Mouse (Mus musculus) T-helper 17 cell (primary cell): ENCODE results near the gene Cirbp.

Experiments used
- in situ Hi-C, 2 experiments: fragments of 300-600 bp; cut with MboI, MseI; formaldehyde crosslinking; loops; 1 replicate in 1 of 2; 2 replicates in 1 of 2; pipeline ENCODE4 v1.15.1; 2025; ENCODE audit warnings: high pct_unique_total_duplicates in 2 of 2

Cirbp gene

DNA sequence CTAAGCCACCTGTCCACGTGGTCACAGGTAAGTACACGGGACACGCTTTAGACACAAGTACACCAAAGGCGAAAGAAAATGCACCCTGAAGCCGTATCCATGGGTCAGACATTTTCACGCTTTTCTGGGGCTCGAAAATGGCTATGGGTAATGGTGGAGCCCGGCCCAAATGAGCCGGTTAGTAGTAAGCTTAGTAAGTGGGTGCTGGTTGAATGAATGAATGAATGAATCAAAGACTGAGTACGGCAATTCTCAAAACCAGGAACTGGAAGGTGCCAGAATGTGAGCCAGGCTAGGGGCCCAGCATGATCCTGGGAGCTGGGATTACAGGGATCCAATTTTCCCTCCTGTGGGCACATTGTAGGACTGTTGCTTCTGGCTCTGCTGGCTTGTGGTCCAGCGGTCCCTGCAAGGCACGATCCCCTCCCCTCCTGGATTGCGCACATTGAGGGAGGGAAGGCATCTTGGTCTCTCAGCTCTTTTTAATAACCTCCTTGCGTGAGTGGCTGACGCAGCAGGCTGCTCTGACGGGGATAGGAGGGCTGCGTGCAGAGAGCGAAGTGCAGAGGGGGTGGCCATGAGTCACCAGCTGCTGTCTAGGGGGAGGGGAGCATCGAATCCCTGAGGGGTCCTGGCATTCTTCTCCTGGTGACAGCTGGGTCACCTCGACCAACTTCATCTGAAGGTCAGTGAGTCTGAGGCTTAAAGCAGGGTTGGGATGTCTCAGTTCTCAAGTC lies at the start of gene Cirbp:
TSS of gene Cirbp (plus strand) at position 594 of the 737 bp plus-strand sequence.
- in situ Hi-C loops, result no loop called here

DNA sequence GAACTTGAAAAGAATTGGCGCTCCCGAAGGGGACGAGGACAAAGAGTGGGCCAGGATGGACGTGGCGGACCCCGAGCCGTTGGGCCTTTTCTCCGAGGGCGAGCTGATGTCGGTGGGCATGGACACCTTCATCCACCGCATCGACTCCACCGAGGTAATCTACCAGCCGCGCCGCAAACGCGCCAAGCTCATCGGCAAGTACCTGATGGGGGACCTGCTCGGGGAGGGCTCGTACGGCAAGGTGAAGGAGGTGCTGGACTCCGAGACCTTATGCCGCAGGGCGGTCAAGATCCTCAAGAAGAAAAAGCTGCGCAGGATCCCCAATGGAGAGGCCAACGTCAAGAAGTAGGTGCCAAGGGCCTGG lies 49.2 kb upstream of the Cirbp start:
- in situ Hi-C loops, result loop anchor here in 1 of 2 experiments (5.0 kb wide), 1 partner anchor 129 kb away; the partner anchor contains the start of gene Cnn2

DNA sequence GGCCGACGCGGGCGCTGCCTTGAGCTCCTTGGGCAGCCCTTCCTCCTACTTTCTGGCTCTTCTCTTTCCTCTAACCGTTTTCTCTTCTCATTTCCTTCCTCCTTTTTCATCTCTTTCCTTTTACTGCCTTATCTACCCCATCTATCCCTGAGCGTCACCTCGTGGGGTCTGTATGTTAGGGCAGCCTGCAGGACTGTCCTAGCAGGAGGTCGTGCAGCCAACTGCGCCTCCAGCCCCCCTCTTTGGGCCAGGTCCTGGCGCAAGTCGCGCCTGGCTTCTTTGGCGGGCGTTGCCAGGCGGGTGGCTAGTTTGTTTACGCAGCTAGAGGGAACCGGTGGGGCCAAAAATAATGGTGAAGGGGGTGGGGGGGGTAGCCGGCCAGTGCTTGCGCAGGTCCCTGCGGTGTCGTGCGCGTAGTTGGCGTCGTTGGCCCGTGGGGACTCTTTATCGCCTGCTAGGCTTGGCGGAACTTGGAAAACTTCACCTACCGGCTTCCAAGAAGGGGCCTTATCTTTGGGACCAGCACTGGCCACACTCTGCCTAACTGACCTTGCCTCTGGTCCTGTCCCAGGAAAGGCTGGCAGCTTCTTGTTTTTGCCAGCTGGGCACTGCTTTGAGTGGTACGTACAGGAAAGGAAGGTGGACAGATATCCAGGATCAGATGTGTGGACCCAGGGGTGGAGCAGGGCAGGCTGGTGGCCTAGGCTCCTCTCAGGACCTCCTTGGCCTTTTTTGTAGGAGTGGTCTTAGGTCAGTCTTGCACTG lies 48.7 kb upstream of the Cirbp start:
- in situ Hi-C loops, result loop anchor here in 1 of 2 experiments (5.0 kb wide), 1 partner anchor 130 kb away; the partner anchor contains the start of gene Cnn2

DNA sequence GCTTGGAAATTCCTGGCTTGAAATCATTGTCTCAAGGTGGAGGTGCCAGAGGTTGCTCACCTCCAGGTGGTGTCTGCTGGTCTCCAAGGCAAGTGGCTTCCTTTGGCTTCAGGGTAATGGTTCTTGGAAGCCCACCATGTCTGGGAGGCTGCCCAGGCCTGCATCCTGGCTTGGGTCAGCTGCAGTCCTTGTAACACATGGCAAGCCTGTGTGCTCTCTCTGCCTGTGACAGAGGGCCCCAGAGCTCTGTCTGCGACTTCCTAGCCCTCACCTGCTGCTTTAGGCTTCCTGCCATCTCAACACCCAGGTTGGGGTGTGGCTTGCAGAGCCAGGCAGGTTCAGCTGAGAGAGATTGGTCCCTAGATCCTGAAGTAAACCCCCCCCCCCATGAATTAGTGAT lies 48.0 kb upstream of the Cirbp start:
- in situ Hi-C loops, result loop anchor here in 1 of 2 experiments (5.0 kb wide), 1 partner anchor 130 kb away; the partner anchor contains the start of gene Cnn2

DNA sequence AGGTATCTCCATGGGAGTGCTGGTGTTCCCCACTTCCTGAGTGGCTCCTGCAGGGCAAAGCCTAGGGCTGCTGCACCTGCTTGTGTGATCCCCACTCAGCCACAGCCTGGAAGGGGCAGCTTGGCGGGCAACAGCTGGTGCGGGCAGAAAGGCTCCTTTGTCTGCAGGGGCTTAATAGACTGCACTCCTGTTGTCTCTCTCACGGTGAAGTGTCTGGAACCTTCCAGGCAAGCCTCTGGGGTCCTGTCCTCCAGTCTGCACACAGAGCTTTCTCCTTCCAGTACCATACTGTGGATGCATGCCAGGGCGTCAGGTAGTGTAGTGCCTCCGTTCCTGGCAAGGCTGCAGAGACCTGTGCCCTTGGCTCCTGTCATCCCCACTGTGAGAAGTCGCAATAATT lies 47.2 kb upstream of the Cirbp start:
- in situ Hi-C loops, result loop anchor here in 1 of 2 experiments (5.0 kb wide), 1 partner anchor 131 kb away; the partner anchor contains the start of gene Cnn2

DNA sequence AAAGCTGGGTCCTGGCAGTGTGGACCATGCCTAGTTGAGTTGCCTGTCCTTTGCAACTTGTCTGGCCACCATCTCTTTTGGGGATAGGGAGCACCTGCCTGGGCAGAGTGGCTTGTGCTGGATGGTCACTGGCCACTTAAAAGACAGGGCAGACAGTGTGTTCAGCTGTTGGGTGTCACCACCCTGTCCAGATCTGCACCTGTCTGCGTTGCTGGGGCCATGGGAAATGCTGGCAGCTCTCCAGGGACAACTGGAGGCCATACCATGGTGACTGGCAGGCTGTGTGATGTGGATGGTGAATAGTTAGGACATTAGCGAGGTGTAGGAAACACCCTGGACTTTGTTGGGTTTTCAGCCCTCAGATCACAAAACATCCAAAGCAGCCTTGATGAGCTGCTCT lies 45.6 kb upstream of the Cirbp start:
- in situ Hi-C loops, result no loop called here

DNA sequence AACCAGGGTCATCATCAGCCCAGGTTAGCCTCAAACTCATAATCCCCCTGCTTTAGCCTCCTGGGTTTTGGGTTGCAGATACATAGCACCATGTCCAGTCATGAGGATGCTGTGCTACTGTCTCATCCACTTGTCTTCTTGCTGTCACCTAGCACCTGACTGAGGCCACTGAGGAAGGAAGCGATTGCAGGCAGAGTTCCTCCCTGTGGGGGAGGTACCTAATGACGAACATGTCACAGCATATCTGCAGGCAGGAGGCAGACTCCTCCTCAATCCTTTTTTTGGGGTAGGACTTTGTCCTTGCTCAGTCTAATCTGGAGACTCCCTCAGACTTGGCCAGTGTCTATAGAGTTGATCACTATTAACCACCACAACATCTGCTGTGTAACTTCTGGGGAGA lies 44.1 kb upstream of the Cirbp start:
- in situ Hi-C loops, result no loop called here

DNA sequence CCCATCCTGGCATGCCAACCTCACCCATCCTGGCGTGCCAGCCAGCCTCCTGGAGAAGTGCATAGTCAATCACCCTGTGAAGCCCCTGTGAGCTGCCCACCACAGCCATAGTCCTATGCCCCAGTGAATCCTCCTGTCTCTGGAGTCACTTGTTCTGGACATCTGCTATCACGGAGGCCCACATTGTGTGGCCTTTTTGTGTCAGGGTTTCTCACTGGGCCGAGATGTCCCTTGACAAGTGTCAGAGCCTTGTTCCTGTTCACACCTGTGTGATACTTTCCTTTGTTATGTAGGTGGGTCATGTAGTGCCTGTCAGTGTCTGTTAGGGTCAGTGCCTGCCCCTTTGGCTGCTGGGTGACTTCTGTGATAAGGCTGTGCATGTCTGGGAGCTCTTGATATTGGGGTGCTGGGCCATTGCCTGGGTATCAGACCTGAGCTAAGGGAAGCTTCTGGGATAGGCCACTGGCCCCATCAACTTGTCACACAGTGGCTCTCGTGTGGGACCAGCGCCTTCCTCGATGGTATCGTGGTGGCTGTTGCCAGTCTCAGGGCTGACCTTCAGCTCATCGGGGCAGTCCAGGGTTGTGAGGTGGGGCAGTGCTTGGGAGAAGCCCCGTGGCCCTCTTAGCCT lies 41.7 kb upstream of the Cirbp start:
- in situ Hi-C loops, result no loop called here

DNA sequence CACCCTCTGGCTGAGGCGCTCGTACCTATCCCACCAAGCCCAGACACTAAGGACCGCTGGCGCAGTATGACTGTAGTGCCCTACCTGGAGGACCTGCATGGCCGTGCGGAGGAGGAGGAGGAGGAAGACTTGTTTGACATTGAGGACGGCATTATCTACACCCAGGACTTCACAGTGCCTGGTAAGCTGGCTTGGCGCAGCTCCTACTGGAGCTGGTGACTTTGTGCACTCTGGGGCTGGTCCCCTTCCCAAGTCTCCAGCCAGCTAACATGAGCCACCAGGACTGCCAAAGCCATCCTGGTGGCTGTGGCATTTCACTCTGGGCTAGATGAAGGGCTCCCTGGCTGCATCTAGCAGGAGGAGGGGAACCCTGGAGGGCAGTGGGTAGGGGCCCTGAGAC lies 37.9 kb upstream of the Cirbp start:
- in situ Hi-C loops, result no loop called here

DNA sequence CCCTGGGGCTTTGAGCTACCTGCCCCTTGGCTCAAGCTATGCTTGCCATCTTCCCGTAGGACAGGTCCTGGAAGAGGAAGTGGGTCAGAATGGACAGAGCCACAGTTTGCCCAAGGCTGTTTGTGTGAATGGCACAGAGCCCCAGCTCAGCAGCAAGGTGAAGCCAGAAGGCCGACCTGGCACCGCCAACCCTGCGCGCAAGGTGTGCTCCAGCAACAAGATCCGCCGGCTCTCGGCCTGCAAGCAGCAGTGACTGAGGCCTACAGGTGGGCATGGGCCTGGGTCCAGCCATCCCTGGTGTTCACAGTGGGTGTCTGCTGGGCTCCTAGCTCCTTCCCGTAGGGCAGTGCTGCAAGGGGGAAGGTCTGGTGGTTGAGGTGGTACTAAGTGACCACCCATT lies 35.9 kb upstream of the Cirbp start:
- in situ Hi-C loops, result no loop called here

DNA sequence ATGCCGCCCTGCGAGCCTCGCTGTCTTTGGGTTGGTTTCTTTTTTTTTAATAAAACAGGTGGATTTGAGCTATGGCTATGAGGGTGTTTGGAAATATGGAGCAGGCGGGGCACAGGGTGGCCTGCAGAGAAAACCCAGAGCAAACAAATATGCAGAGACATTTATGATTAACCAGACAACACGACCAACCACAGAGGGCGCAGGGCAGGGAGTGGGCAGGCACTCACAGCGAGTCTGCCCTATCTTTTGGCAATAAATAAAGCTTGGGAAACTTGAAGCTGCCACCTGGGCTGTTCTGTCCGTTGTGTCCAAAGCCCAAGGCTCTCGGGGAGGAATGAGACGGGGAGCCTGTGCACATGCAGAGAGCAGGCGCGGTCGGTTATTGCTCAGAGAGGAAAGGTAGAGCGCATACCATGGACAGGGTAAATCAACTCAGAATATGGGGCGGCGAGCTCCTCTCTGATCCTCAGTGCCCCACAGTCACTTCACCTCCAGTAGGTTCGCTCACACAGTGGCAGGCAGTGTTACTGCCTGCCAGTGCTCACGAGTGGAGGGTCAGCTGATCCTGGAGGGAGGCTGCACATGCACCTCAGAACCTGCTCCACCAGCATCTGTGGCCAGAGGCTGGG lies 35.3 kb upstream of the Cirbp start:
- in situ Hi-C loops, result no loop called here

DNA sequence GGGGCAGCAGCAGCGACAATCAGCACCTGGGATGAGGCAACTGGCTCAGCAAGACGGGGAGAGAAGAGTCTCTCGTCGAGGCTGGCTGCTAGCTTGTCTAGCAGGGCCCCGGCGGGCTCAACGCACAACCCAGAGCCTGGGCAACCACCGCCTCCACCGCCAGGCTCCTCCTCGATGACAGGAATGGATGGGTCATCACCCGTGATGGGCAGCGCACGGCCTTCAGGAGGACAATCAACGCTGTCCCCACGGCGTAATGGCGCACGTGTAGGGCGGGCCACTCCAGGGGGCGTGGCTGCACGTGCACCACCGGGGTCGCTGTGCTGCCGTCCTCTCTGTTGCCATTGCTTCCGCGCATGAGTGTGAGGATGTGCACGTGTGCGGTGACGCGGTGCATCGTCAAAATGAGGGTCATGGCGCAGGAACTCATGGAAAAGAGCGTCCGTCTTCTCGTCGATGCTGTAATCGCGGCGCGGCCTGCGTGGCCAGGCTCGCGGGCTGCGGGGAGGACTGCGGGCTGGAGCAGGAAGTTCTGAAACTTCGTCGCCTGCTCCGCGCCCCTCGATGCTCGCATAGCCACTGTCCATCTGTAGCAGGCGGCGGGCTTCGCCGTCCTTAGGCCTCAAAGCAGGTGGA lies 34.4 kb upstream of the Cirbp start:
- in situ Hi-C loops, result no loop called here

DNA sequence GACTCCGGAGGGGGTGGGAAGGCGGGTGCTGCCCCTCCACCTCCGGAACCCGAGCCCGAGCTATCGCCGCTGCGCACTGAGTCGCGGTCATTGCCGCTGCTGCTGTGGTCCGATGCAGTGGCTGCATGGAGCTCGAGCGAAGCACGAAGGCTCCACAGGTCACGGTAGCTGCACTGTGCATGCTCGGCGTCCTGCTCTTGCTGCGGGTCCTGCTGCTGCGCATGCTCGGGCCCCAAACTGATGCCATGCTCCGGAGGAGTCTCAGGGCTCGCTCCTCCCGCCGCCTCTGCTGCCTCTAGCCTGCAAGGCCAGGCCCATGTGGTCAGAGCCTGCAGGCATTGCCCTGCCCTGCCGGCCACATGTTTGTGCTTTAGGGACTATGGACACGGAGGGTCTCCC lies 33.8 kb upstream of the Cirbp start:
- in situ Hi-C loops, result no loop called here

DNA sequence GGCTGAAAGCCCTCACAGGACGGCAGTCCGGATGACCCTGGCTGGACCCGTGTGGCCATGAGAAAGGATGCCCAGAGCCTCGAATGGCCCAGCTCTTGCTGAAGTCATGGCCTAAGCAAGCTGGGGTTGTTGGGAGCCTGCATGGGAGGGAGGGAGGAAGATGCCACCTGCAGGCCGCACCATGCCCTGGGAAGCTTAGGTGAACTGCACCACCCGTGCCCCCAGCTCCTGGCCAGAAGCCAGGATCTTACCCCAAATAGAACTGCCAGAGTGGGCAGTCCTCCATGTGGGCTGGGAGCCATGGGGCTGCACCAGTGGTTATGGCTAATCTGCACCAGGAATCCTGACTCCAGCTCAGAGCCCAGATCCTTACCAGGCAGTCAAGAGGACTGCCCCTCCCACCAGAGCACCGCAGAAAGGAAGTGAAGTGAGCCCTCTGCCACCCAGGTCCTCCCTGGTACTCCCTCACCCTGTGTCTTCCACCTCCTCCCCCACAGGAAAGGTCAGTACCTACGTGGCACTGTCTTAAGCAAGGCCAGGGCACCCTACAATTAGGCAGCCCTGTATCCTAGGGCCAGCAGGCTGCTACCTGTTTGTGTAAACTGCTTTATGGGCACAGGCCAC lies 32.4 kb upstream of the Cirbp start:
- in situ Hi-C loops, result no loop called here

DNA sequence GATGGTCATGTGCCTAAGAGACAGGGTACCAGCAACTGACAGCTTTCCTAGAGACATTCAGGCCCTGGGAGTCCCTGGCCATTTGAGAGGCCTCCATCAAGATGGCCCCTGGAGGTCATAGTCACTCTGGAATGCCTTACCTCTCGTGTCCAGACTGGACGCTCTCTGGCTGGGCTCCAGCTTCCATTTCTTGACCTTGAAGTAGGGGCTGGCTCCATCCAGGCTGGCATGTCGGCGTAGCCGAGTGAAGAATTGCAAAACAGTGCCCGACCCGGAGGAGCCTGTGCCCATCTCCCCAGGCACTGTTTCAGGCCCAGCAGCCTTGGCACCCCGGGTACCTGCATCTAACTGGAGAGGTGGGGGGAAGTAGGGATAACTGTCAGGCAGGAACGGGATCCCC lies 31.4 kb upstream of the Cirbp start:
- in situ Hi-C loops, result no loop called here

DNA sequence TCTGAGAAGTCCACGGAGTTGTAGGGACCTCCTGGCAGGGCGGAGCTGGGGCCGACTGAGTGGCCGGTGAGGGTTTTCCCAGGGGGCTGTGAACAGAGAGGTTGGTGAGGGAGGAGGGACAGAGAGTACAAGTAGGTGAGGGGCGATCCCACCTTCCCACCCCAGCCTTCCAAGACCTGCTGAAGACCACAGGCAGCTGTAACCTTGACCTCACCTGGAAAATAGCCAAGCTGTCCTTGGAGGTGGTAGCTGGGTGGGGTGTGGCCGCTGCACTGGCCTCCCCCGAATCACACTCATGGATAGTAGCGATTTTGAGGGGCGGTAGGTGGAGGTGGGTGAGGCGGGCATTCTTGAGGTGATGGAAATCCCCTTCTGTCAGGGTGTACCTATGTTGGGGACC lies 30.6 kb upstream of the Cirbp start:
- in situ Hi-C loops, result no loop called here

DNA sequence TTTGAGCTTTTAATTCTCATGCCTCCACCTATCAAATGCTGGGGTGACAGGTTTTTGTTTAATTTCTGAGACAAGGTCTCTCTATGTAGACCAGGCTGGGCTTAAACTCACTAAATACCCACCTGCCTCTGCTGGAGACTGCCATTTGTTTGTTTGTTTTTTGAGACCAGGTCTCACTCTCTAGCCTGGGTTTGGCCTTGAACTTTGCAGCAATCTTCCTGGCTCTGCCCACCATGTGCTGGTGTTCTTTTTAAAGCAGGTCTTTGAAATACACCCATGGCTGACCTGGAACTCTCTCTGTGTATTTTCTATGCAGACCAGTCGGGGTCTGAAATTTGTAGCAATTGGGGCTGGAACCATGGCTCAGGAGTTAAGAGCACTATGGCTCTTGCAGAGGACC lies 30.1 kb upstream of the Cirbp start:
- in situ Hi-C loops, result no loop called here

DNA sequence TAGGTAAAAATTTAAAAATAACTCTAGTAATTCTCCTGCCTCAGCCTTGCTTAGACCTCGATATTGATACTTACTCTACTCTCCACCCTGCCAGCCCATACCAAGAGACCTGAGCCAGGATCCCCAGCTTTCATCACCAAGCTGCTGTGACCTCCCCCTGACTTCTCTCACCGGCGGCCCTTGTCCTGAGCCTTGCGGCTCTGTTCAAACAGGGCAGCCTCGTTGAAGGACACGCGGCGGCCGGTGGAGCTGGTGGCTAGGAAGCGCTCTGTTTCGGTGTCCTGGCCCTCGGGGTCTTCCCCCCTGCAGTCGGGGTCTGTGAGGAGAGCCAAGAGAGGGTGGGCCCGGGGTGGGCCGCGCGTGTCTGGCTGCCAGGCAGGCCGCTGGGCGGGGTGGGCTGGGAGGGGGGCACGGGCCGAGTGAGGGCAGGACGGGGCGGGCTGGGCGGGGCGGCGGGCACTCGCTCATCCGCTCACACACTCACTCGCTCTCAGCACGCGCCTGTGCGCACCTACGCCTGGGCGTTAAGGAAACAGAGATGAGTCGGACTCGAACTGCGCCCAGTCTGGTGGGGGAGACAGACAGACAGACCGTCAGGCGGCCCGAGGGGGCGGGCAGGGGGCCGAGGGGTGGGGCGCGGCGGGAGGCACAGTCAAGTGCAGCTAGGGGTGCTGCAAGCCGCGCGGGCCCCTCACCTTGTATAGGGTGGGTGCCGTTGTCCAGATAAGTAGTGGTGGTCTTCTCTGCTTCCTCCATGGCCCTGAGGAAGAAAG lies 29.4 kb upstream of the Cirbp start:
- in situ Hi-C loops, result no loop called here

DNA sequence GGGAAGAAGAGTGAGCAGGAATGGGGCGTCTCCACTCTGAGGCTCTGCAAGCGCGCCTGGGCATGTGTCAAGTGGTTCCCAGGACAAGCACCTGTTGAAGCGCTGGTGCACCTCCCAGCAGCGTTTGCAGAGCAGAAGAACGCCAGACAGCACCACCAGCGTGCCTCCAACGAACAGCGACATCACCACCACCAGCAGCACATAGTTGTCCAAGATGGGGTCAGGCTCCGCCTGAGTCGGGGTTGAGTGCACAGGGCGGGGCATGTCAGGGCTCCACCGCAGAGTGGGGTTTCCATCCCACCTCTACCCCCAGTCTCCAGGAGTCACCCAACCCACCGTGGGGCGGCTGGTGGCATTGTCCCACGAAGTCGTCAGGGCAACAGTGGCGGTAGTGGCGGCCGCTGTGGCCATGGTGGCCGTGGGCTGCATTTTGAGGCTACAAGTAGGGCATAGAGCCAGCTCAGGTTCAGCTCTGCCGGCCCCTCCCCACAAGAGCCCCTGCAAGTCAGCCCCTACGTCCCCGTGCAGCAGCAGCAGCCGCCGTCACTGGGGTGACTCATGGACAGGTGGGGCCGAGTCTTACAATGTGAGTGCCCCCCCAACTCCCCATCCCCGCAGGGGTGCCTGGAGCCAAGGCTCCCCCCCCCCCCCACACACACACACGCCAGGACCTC lies 28.7 kb upstream of the Cirbp start:
- in situ Hi-C loops, result no loop called here
